8 mouse cellular contexts compared by ENCODE assay signal in the genomic region with DNA sequence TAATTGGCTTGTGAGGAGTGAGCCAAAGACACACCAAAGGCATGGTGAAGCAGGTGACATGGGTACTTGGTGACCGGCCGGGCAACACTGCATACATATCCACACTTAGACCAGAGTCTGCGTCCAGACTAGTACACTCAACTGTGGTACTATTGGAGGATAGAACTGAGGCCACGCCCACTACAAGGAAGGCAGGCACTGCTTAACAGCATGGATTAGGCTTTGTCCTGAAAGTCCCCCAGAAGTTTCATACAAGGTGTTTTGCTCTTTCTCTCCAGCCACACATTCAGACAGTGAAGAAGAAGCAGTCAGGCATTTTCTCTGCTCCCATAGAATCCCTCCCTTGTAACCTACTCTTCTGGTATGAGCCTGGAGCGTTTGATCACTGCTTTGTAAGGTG. TPM values are rescaled to one million over a fixed set of nuclear protein-coding genes. Genes with fewer than 3 reads are reported as not detected.
DNase-seq lines count a peak whose midpoint lies in the region; ATAC-seq and TF ChIP-seq lines count a peak whose summit lies in the region.

No protein-coding gene starts in this region.

- in situ Hi-C loops in CH12.LX (cut with MboI; ENCODE audit: low pct_ligation_motif_present, low pct_unique_long_range_greater_than_20kb, low sequenced_read_pairs): loop anchor here (5.0 kb wide), 1 partner anchor 271 kb away; no protein-coding TSS in a partner anchor

- no peak for TF ChIP-seq RAD21 in CH12.LX (IDR thresholded peaks at IDR 0.05; ENCODE audit: low read depth, low read length)

- H3K9me3 ChIP-seq in CH12.LX (replicated peaks; ENCODE audit: low read length): no peaks in the 10 kb centered on the region
- no peaks in the 10 kb centered on the region for H3K9me3 ChIP-seq in heart, embryonic 14.5 days (ENCODE audit: control insufficient read depth, low read length)
- no peaks in the 10 kb centered on the region for H3K9me3 ChIP-seq in kidney, postnatal 0 days (replicated peaks; ENCODE audit: low read length)
- H3K9me3 ChIP-seq in lung, embryonic 15.5 days: no peaks in the 10 kb centered on the region

- dilution Hi-C loops in CH12.LX (cut with MboI; ENCODE audit: extremely low pct_ligation_motif_present, extremely low pct_unique_long_range_greater_than_20kb, low sequenced_read_pairs): no loop called here

- WGBS in bone marrow, adult 2 months: 3% methylated on average over 5 of the region's 5 CpGs
- 2% methylated on average over 5 of the region's 5 CpGs for WGBS in heart, embryonic 14.5 days
- WGBS in kidney, postnatal 0 days: 2% methylated on average over 5 of the region's 5 CpGs
- WGBS in lung, embryonic 15.5 days: under 1% methylated on average over 5 of the region's 5 CpGs

- peak; percentile 84 for DNase-seq in CH12.LX (ENCODE audit: extremely low read depth)
- peak; percentile 92 for DNase-seq in kidney, postnatal 0 days (ENCODE audit: low spot score)
- peak; percentile 6 for DNase-seq in ovary, postnatal 10 days (ENCODE audit: low spot score)
- DNase-seq in thymus, postnatal 14 days: peak; percentile 69

- TF ChIP-seq POLR2A in CH12.LX (IDR thresholded peaks at IDR 0.05; ENCODE audit: low read depth, low read length): peak; percentile 69
- no peak for TF ChIP-seq POLR2A in bone marrow, adult 2 months (IDR thresholded peaks at IDR 0.05; ENCODE audit: borderline replicate concordance, control insufficient read depth, low read depth, low read length)
- peak; percentile 89 for TF ChIP-seq POLR2A in embryonic fibroblast, embryonic 13.5 days (IDR thresholded peaks at IDR 0.05; ENCODE audit: low read depth, low read length)

- H3K9ac ChIP-seq in CH12.LX (ENCODE audit: insufficient read depth, low read depth): peak overlapping the region; percentile 59
- H3K9ac ChIP-seq in heart, embryonic 14.5 days (ENCODE audit: low read length): peak overlapping the region; percentile 84
- peak overlapping the region; percentile 76 for H3K9ac ChIP-seq in kidney, postnatal 0 days (ENCODE audit: low read depth, low read length)
- peak overlapping the region; percentile 94 for H3K9ac ChIP-seq in lung, embryonic 15.5 days

- no peak for TF ChIP-seq EP300 in CH12.LX (IDR thresholded peaks at IDR 0.05; ENCODE audit: low read length)

- H3K4me3 ChIP-seq in CH12.LX (replicated peaks in 1 of 3; ENCODE audit: low read depth in 2 of 3, low read length in 2 of 3, poor library complexity in 1 of 3): peak overlapping the region; percentile 67 to 86 (median 83)
- H3K4me3 ChIP-seq in bone marrow, adult 2 months (replicated peaks; ENCODE audit: control insufficient read depth, low read depth, low read length): peak overlapping the region; percentile 47
- peak overlapping the region; percentile 74 for H3K4me3 ChIP-seq in embryonic fibroblast, embryonic 13.5 days (ENCODE audit: insufficient read depth, low read length)
- H3K4me3 ChIP-seq in heart, embryonic 14.5 days (ENCODE audit: control insufficient read depth in 1 of 2, insufficient read depth in 1 of 2, low read depth in 1 of 2, low read length in 2 of 2): peak overlapping the region; percentile 83 to 91
- peak overlapping the region; percentile 79 for H3K4me3 ChIP-seq in kidney, postnatal 0 days (replicated peaks; ENCODE audit: low read depth, low read length)
- peak overlapping the region; percentile 93 for H3K4me3 ChIP-seq in lung, embryonic 15.5 days

- H3K27me3 ChIP-seq in CH12.LX (replicated peaks): no peaks in the 10 kb centered on the region
- no peaks in the 10 kb centered on the region for H3K27me3 ChIP-seq in heart, embryonic 14.5 days (ENCODE audit: control insufficient read depth, insufficient read depth, low read length)
- H3K27me3 ChIP-seq in kidney, postnatal 0 days (ENCODE audit: insufficient read depth, low read length): no peaks in the 10 kb centered on the region
- H3K27me3 ChIP-seq in lung, embryonic 15.5 days: no peaks in the 10 kb centered on the region

- peak overlapping the region; percentile 87 for H3K4me2 ChIP-seq in CH12.LX (ENCODE audit: insufficient read depth, low read depth, poor library complexity, severe bottlenecking)
- peak overlapping the region; percentile 91 for H3K4me2 ChIP-seq in heart, embryonic 14.5 days (ENCODE audit: low read length)
- peak overlapping the region; percentile 74 for H3K4me2 ChIP-seq in kidney, postnatal 0 days (ENCODE audit: low read length)
- peak overlapping the region; percentile 73 for H3K4me2 ChIP-seq in lung, embryonic 15.5 days

- peaks cover 4 to 25% of the 10 kb centered on the region in 2 experiments for H3K4me1 ChIP-seq in CH12.LX (ENCODE audit: control insufficient read depth in 1 of 2, insufficient read depth in 2 of 2)
- peaks cover 3% of the 10 kb centered on the region; the same call in 1 of the 2 replicates for H3K4me1 ChIP-seq in bone marrow, adult 2 months (ENCODE audit: control insufficient read depth, insufficient read depth, low read length)
- no peaks in the 10 kb centered on the region for H3K4me1 ChIP-seq in embryonic fibroblast, embryonic 13.5 days (ENCODE audit: control insufficient read depth, insufficient read depth, low read length)
- H3K4me1 ChIP-seq in heart, embryonic 14.5 days (ENCODE audit: control insufficient read depth in 2 of 2, insufficient read depth in 2 of 2, low read length in 2 of 2): peaks cover 4 to 20% of the 10 kb centered on the region in 2 experiments
- H3K4me1 ChIP-seq in kidney, postnatal 0 days (replicated peaks; ENCODE audit: insufficient read depth, low read length): no peaks in the 10 kb centered on the region
- H3K4me1 ChIP-seq in lung, embryonic 15.5 days: peaks cover 10% of the 10 kb centered on the region

- H3K27ac ChIP-seq in CH12.LX (ENCODE audit: insufficient read depth, low read depth): no peak overlapping the region
- H3K27ac ChIP-seq in bone marrow, adult 2 months (ENCODE audit: control insufficient read depth, insufficient read depth, low read depth, low read length, poor library complexity): no peak overlapping the region
- H3K27ac ChIP-seq in embryonic fibroblast, embryonic 13.5 days (ENCODE audit: insufficient read depth, low read length): 0 out of 2 replicates have a peak overlapping the region, but pooled peaks have one; percentile 38
- peak overlapping the region; percentile 88 to 96 for H3K27ac ChIP-seq in heart, embryonic 14.5 days (replicated peaks in 1 of 2; ENCODE audit: control insufficient read depth in 1 of 2, insufficient read depth in 1 of 2, low read depth in 2 of 2, low read length in 2 of 2)
- H3K27ac ChIP-seq in kidney, postnatal 0 days: peak overlapping the region; percentile 97
- H3K27ac ChIP-seq in lung, embryonic 15.5 days: peak overlapping the region; percentile 92

- H3K36me3 ChIP-seq in CH12.LX (replicated peaks in 1 of 2; ENCODE audit: control insufficient read depth in 1 of 2, insufficient read depth in 1 of 2, low read length in 1 of 2): peaks cover 19 to 27% of the 10 kb centered on the region in 2 experiments
- peaks cover 31% of the 10 kb centered on the region for H3K36me3 ChIP-seq in heart, embryonic 14.5 days (ENCODE audit: control insufficient read depth, insufficient read depth, low read length)
- peaks cover 16% of the 10 kb centered on the region for H3K36me3 ChIP-seq in kidney, postnatal 0 days (ENCODE audit: insufficient read depth, low read length)
- peaks cover 30% of the 10 kb centered on the region for H3K36me3 ChIP-seq in lung, embryonic 15.5 days

- TF ChIP-seq CTCF in CH12.LX (conservative IDR thresholded peaks at IDR 0.05 in 1 of 2, IDR thresholded peaks at IDR 0.05 in 1 of 2; ENCODE audit: low read depth in 2 of 2, low read length in 2 of 2): no peak
- no peak for TF ChIP-seq CTCF in bone marrow, adult 2 months (IDR thresholded peaks at IDR 0.05; ENCODE audit: control insufficient read depth, insufficient read depth, low read length)
- TF ChIP-seq CTCF in embryonic fibroblast, embryonic 13.5 days (IDR thresholded peaks at IDR 0.05; ENCODE audit: borderline replicate concordance, insufficient read depth, low read length): no peak
- TF ChIP-seq CTCF in kidney, postnatal 0 days (IDR thresholded peaks at IDR 0.05; ENCODE audit: low read depth): no peak

- H3K79me2 ChIP-seq in CH12.LX (replicated peaks; ENCODE audit: control insufficient read depth, extremely low read depth, insufficient read depth, poor library complexity, severe bottlenecking): no peaks in the 10 kb centered on the region

- peak; percentile 71 for ATAC-seq in heart, embryonic 14.5 days (ENCODE audit: insufficient number of reproducible peaks, insufficient read depth, low FRiP score, low read depth)
- peak; percentile 79 for ATAC-seq in kidney, postnatal 0 days (replicated peaks; ENCODE audit: low FRiP score, low read depth)
- peak; percentile 72 for ATAC-seq in lung, embryonic 15.5 days (ENCODE audit: borderline replicate concordance, extremely low read depth, low FRiP score, low TSS enrichment)

RNA-seq across cellular contexts. Expression of a gene that starts 1.2 kb away (rescaled TPM):
- 32.5 and 49.3 TPM in 2 replicates for total RNA-seq in CH12.LX (2012; rRNA removed)
- 30.8 and 32.7 TPM in 2 replicates for total RNA-seq in CH12.LX (2014; rRNA removed)
- 107 and 135 TPM in 2 replicates for polyA plus RNA-seq in CH12.LX (2012; ENCODE audit: insufficient read length, low read depth)
- 33.6 and 79.4 TPM in 2 replicates for polyA plus RNA-seq in bone marrow, adult 2 months (2011; ENCODE audit: insufficient read depth, insufficient read length, low replicate concordance, missing spikeins)
- 49.9 and 55.6 TPM in 2 replicates for polyA plus RNA-seq in embryonic fibroblast, embryonic 13.5 days (2011; ENCODE audit: insufficient read length, low read depth, missing spikeins)
- polyA plus RNA-seq in heart, embryonic 14.5 days (2014; fragmentation: Nextera tagmentation; extraction: Ambion mirVana): 66.2 and 72.3 TPM in 2 replicates
- 88.1 and 92.2 TPM in 2 replicates for polyA plus RNA-seq in kidney, postnatal 0 days (2015; fragmentation: Nextera tagmentation; extraction: Ambion mirVana)
- 81.5 and 90.1 TPM in 2 replicates for polyA plus RNA-seq in lung, embryonic 15.5 days (2015; fragmentation: Nextera tagmentation; extraction: Ambion mirVana)

RNA-seq across cellular contexts. Expression of a gene that starts 9.9 kb away (rescaled TPM):
- total RNA-seq in CH12.LX (2012; rRNA removed) (78.2 and 92.5 TPM in 2 replicates), CH12.LX (2014; rRNA removed) (174 and 197 TPM in 2 replicates)
- polyA plus RNA-seq in CH12.LX (2012; ENCODE audit: insufficient read length, low read depth): 101 and 147 TPM in 2 replicates
- 35.0 and 54.0 TPM in 2 replicates for polyA plus RNA-seq in bone marrow, adult 2 months (2011; ENCODE audit: insufficient read depth, insufficient read length, low replicate concordance, missing spikeins)
- 35.8 and 37.5 TPM in 2 replicates for polyA plus RNA-seq in embryonic fibroblast, embryonic 13.5 days (2011; ENCODE audit: insufficient read length, low read depth, missing spikeins)
- 36.6 and 39.8 TPM in 2 replicates for polyA plus RNA-seq in heart, embryonic 14.5 days (2014; fragmentation: Nextera tagmentation; extraction: Ambion mirVana)
- polyA plus RNA-seq in kidney, postnatal 0 days (2015; fragmentation: Nextera tagmentation; extraction: Ambion mirVana): 56.8 and 58.9 TPM in 2 replicates
- 62.3 and 65.4 TPM in 2 replicates for polyA plus RNA-seq in lung, embryonic 15.5 days (2015; fragmentation: Nextera tagmentation; extraction: Ambion mirVana)

RNA-seq across cellular contexts. Expression of a gene that starts 45.3 kb away (rescaled TPM):
- 88.3 and 133 TPM in 2 replicates for total RNA-seq in CH12.LX (2012; rRNA removed)
- 266 and 267 TPM in 2 replicates for total RNA-seq in CH12.LX (2014; rRNA removed)
- 128 and 165 TPM in 2 replicates for polyA plus RNA-seq in CH12.LX (2012; ENCODE audit: insufficient read length, low read depth)
- 64.3 and 67.7 TPM in 2 replicates for polyA plus RNA-seq in bone marrow, adult 2 months (2011; ENCODE audit: insufficient read depth, insufficient read length, low replicate concordance, missing spikeins)
- 74.7 and 77.9 TPM in 2 replicates for polyA plus RNA-seq in embryonic fibroblast, embryonic 13.5 days (2011; ENCODE audit: insufficient read length, low read depth, missing spikeins)
- polyA plus RNA-seq in heart, embryonic 14.5 days (2014; fragmentation: Nextera tagmentation; extraction: Ambion mirVana): 40.2 and 43.0 TPM in 2 replicates
- polyA plus RNA-seq in kidney, postnatal 0 days (2015; fragmentation: Nextera tagmentation; extraction: Ambion mirVana): 44.1 and 46.9 TPM in 2 replicates
- polyA plus RNA-seq in lung, embryonic 15.5 days (2015; fragmentation: Nextera tagmentation; extraction: Ambion mirVana): 57.0 and 59.8 TPM in 2 replicates

Comparison
In these comparisons a context has a peak if more than half of its experiments do, and no peak if none do; other contexts are left out.
1. DNase-seq: peak in every context shown above with its lines; median percentile 92 in kidney, postnatal 0 days; 84 in CH12.LX; 69 in thymus, postnatal 14 days; 6 in ovary, postnatal 10 days.
2. H3K27ac ChIP-seq: peak in embryonic fibroblast, embryonic 13.5 days (single experiment), heart, embryonic 14.5 days (2 of 2), kidney, postnatal 0 days (single experiment) and lung, embryonic 15.5 days (single experiment); none in CH12.LX (single experiment) and bone marrow, adult 2 months (single experiment).
3. Peak in every context shown above with its lines, with median percentiles within 50 percentile points of each other: H3K4me2 ChIP-seq, H3K4me3 ChIP-seq, H3K9ac ChIP-seq and ATAC-seq.